Mouse (Mus musculus) hindbrain, postnatal 0 days (tissue): Measurements from ENCODE around the gene Slc7a7. TPM values are rescaled to one million over a fixed set of nuclear protein-coding genes. Genes with fewer than 3 reads are reported as not detected.

Experiments used
- ATAC-seq: fragments of 200-750 bp; cut with Nextera tagmentation; 2 replicates; pipeline ENCODE4 v1.8.0; 2017; ENCODE audit warnings: mild to moderate bottlenecking, moderate TSS enrichment, moderate library complexity
- DNase-seq: peaks from one replicate; pipeline ENCODE4 v3.0.0-alpha.2; 2015; ENCODE audit warnings: low spot score
- H3K27ac ChIP-seq: fragments of 300-500 bp; sonication (generic); 2 replicates; pipeline ENCODE4 v1.5.1; 2014; ENCODE audit warnings: mild to moderate bottlenecking
- H3K27me3 ChIP-seq: fragments of 300-500 bp; sonication (generic); 2 replicates; pipeline ENCODE4 v1.6.1; 2014; ENCODE audit warnings: low read length, mixed read lengths; ENCODE audit not compliant: insufficient read depth
- H3K36me3 ChIP-seq: fragments of 300-500 bp; sonication (generic); 2 replicates; pipeline ENCODE4 v1.6.1; 2014; ENCODE audit warnings: low read length, mixed read lengths; ENCODE audit not compliant: insufficient read depth
- H3K4me1 ChIP-seq: fragments of 300-500 bp; sonication (generic); 2 replicates; pipeline ENCODE4 v1.6.1; 2014; ENCODE audit warnings: antibody characterized with exemption, low read length, mixed read lengths; ENCODE audit not compliant: insufficient read depth
- H3K4me2 ChIP-seq: fragments of 300-500 bp; sonication (generic); 2 replicates; pipeline ENCODE4 v1.6.1; 2014; ENCODE audit warnings: low read depth, mild to moderate bottlenecking, low read length, moderate library complexity, mixed read lengths
- H3K4me3 ChIP-seq: fragments of 300-500 bp; sonication (generic); 2 replicates; pipeline ENCODE4 v1.5.1; 2014; ENCODE audit warnings: low read length
- H3K9ac ChIP-seq: fragments of 300-500 bp; sonication (generic); replicated peaks from 2 replicates; pipeline ENCODE4 v1.6.1; 2014; ENCODE audit warnings: mild to moderate bottlenecking, low read length, moderate library complexity, mixed read lengths
- H3K9me3 ChIP-seq: fragments of 300-500 bp; sonication (generic); 2 replicates; pipeline ENCODE4 v1.6.1; 2016; ENCODE audit warnings: low read length, mixed read lengths
- CTCF ChIP-seq: IDR thresholded peaks from 2 replicates; pipeline ENCODE4 v1.5.1; 2016; ENCODE audit warnings: antibody characterized with exemption, control low read depth, low read depth
- WGBS: fragments of 180-500 bp; shearing (Covaris S2); extraction: QIAGEN DNeasy Blood & Tissue Kit; methylation state at CpG from one replicate; pipeline ENCODE4 v1.1.7; 2014; 5-methylcytosine and 5-hydroxymethylcytosine counted together
- polyA plus RNA-seq: library from polyadenylated mRNA; unstranded; fragments of >200 nt; fragmentation: Nextera tagmentation; extraction: Ambion mirVana; gene quantifications from 2 replicates; pipeline ENCODE4 v1.2.1, GENCODE M21; 2015
- total RNA-seq: library from RNA; depleted of rRNA; stranded (reverse); fragments of >200 nt; gene quantifications from 2 replicates; pipeline ENCODE4 v1.2.3, GENCODE M21; 2014; rRNA removed

Gene Slc7a7
- total RNA-seq (3.7 and 4.5 TPM in 2 replicates), polyA plus RNA-seq (3.6 TPM in 2 replicates)

GRCm38 (mm10) chr14:54417623-54418081 lies at the start of gene Slc7a7:
TSS of gene Slc7a7 (minus strand) at chr14:54417780.
- Histone ChIP-seq H3K27me3 (no peaks in the 10 kb centered on the region), H3K9me3 (no peaks in the 10 kb centered on the region), H3K27ac (no peak within 1 kb of the TSS), H3K4me2 (peak within 1 kb of the TSS; percentile 3; the same call in 1 of the 2 replicates), H3K4me3 (no peak within 1 kb of the TSS), H3K36me3 (no peaks in the 10 kb centered on the region), H3K4me1 (no peaks in the 10 kb centered on the region), H3K9ac (no peak within 1 kb of the TSS)
- ATAC-seq (0 out of 2 replicates have a peak, but pooled peaks have one; percentile 21), DNase-seq (no peak)
- 6% methylated on average over 19 of the region's 19 CpGs for WGBS
- TF ChIP-seq CTCF: peak; percentile 39; the same call in 1 of the 2 replicates

- peaks cover 10% of the 10 kb centered on the region for H3K36me3 ChIP-seq
- H3K9ac ChIP-seq: peak overlapping the region; percentile 75
- ATAC-seq (peak; percentile 76), DNase-seq (peak; percentile 68)
- under 1% methylated on average over 54 of the region's 57 CpGs for WGBS
- TF ChIP-seq CTCF: peak; percentile 69
- no peaks in the 10 kb centered on the region for H3K27me3 ChIP-seq
- H3K27ac ChIP-seq: peak overlapping the region; percentile 61
- no peaks in the 10 kb centered on the region for H3K9me3 ChIP-seq
- peak overlapping the region; percentile 89 for H3K4me2 ChIP-seq
- no peaks in the 10 kb centered on the region for H3K4me1 ChIP-seq
- H3K4me3 ChIP-seq: peak overlapping the region; percentile 82
These were observed 46.9 kb upstream of the Slc7a7 start for GRCm38 (mm10) chr14:54464293-54465005.

GRCm38 (mm10) chr14:54463959-54464292 lies 46.3 kb upstream of the Slc7a7 start, which contains the start of gene Lrp10:
TSS of gene Lrp10 (plus strand) at chr14:54464137.
- WGBS: under 1% methylated on average over 35 of the region's 35 CpGs
- Histone ChIP-seq H3K9ac (peak within 1 kb of the TSS; percentile 75), H3K4me3 (peak within 1 kb of the TSS; percentile 82), H3K27me3 (no peaks in the 10 kb centered on the region), H3K9me3 (no peaks in the 10 kb centered on the region), H3K4me1 (no peaks in the 10 kb centered on the region), H3K27ac (peak within 1 kb of the TSS; percentile 61), H3K4me2 (peak within 1 kb of the TSS; percentile 89), H3K36me3 (peaks cover 6% of the 10 kb centered on the region)
- TF ChIP-seq CTCF: no peak
- DNase-seq: peak; percentile 89
- ATAC-seq: peak; percentile 92

GRCm38 (mm10) chr14:54463108-54463958 lies 45.8 kb upstream of the Slc7a7 start:
- H3K27me3 ChIP-seq: no peaks in the 10 kb centered on the region
- H3K9me3 ChIP-seq: no peaks in the 10 kb centered on the region
- DNase-seq: peak; percentile 15
- peak overlapping the region; percentile 75 for H3K9ac ChIP-seq
- peak; percentile 22; the same call in 1 of the 2 replicates for ATAC-seq
- H3K4me2 ChIP-seq: peak overlapping the region; percentile 89
- H3K4me1 ChIP-seq: no peaks in the 10 kb centered on the region
- peak overlapping the region; percentile 82 for H3K4me3 ChIP-seq
- no peak overlapping the region for H3K27ac ChIP-seq
- WGBS: 15% methylated on average over 12 of the region's 12 CpGs
- peaks cover under 1% of the 10 kb centered on the region; the same call in 1 of the 2 replicates for H3K36me3 ChIP-seq
- TF ChIP-seq CTCF: no peak

- TF ChIP-seq CTCF: no peak
- H3K4me3 ChIP-seq: no peak overlapping the region
- no peaks in the 10 kb centered on the region for H3K9me3 ChIP-seq
- DNase-seq (no peak), ATAC-seq (no peak)
- H3K36me3 ChIP-seq: no peaks in the 10 kb centered on the region
- H3K27ac ChIP-seq: no peak overlapping the region
- H3K27me3 ChIP-seq: no peaks in the 10 kb centered on the region
- H3K4me1 ChIP-seq: no peaks in the 10 kb centered on the region
- H3K9ac ChIP-seq: no peak overlapping the region
- whole genome bisulfite sequencing: 81% methylated on average over 4 of the region's 4 CpGs
- H3K4me2 ChIP-seq: no peak overlapping the region
These were observed 44.6 kb upstream of the Slc7a7 start for GRCm38 (mm10) chr14:54462146-54462545.

- no peak for TF ChIP-seq CTCF
- 89% methylated on average over 14 of the region's 14 CpGs for WGBS
- DNase-seq: no peak
These were observed 40.5 kb upstream of the Slc7a7 start for GRCm38 (mm10) chr14:54457907-54458569.

More at GRCm38 (mm10) chr14:54457907-54458569, 40.5 kb upstream of the Slc7a7 start:
- H3K9ac ChIP-seq: no peak overlapping the region
- no peak overlapping the region for H3K27ac ChIP-seq
- H3K9me3 ChIP-seq: no peaks in the 10 kb centered on the region
- H3K27me3 ChIP-seq: no peaks in the 10 kb centered on the region
- no peak for ATAC-seq
- no peaks in the 10 kb centered on the region for H3K36me3 ChIP-seq
- no peaks in the 10 kb centered on the region for H3K4me1 ChIP-seq
- no peak overlapping the region for H3K4me3 ChIP-seq
- H3K4me2 ChIP-seq: no peak overlapping the region
